Mouse (Mus musculus) CD8-positive naive resting alpha-beta T cell, adult 2 months (primary cell): ENCODE measurements around the gene Vmn1r208.
"Not testable (repeated sequence)": the region's sequence is repeated elsewhere in the genome, so short reads cannot be mapped to it uniquely, and the experiment has no call there.

Experiments used
- DNase-seq, 2 experiments: peaks; one replicate each; pipeline ENCODE4 v3.0.0; 2022; ENCODE audit warnings: low read depth in 2 of 2, low spot score in 2 of 2

The Vmn1r208 gene

DNA sequence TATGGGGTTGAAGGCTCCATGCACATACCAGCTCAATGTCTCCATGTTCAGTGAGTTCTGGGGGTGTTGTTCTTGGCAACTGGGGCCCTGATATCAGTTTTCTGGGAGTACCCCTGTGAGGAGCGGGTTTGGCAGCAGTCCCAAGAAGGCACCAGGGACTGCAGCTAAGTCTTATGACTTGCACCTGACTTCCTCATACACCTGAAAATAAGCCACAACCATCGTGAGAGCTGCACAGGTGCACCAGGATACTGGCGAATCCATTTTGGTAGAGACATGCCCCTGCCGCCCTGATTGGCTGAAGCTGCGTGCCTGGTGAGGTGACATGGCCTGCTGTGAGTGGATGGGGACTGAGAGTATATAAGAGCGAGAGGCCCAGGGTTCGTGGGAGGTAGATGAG is at the start of gene Vmn1r208:
TSS of gene Vmn1r208 (minus strand) at position 101 of the 400 bp plus-strand sequence.
- DNase-seq, result not testable (repeated sequence)

DNA sequence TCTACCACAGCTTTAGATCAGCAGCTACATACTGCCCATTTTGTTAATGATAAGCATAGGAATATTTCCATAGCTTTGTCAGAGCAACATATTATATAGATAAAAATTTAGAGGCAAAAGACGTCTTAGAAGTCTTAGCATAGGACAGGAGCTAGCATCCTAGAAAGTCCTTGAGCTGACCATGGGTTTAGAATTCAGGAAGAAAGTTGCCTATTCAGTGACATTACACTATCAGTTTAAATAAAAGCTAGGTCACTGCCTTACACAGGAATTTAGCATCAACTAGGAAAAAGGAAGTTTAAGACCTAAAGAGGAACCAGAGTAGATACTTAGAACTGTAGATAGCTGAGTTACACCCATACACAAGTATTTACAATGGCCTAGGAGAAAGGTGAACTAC is 44.4 kb upstream of the Vmn1r208 start:
- DNase-seq, result not testable (repeated sequence)

- DNase-seq, result not testable (repeated sequence)
Measured at GRCm38 (mm10) chr13:22809582-22809981, 32.4 kb upstream of the Vmn1r208 start, which contains the start of gene Vmn1r209. Vmn1r209 (minus strand) TSS chr13:22809682.

GRCm38 (mm10) chr13:22788096-22788495 is 10.9 kb upstream of the Vmn1r208 start:
- not testable (repeated sequence) for DNase-seq

- not testable (repeated sequence) for DNase-seq
Measured at GRCm38 (mm10) chr13:22784159-22784558, 7.0 kb upstream of the Vmn1r208 start.

DNA sequence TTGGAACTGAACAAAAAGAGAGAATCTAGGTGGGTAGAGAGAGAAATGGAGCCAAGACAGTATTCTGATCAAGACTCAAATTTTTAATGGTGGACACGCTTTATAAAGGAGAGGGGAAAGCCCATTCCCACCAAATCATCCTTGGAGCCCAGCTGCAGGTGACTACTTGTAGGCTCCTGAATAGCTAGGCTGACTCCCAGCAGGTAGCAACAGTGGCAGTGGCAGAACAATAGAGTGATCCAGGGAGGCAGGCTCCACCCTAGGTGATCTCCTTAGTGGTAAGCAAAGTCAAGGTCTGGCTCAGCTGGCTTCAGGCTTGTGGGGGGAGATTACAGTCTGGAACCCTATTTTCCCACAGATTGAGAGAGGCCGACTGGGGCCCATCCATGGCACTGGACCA is 5.6 kb downstream of the Vmn1r208 start:
- DNase-seq, result not testable (repeated sequence)

- DNase-seq, result no peak
Measured at GRCm38 (mm10) chr13:22747524-22747923, 29.7 kb downstream of the Vmn1r208 start.

GRCm38 (mm10) chr13:22729529-22729928 is 47.7 kb downstream of the Vmn1r208 start, which contains the start of gene Vmn1r207-ps:
Vmn1r207-ps (minus strand) TSS chr13:22729629.
- not testable (repeated sequence) for DNase-seq
